Mouse (Mus musculus): ENCODE data around the gene Dstn.

Dstn gene

GRCm38 (mm10) chr2:143953944-143954343 is 38.8 kb downstream of the Dstn start:
- DNase-seq (ENCODE audit: low read depth, low spot score): no peak

GRCm38 (mm10) chr2:143955004-143955403 is 39.9 kb downstream of the Dstn start:
- DNase-seq (ENCODE audit: low read depth, low spot score): no peak

GRCm38 (mm10) chr2:143955746-143956145 is 40.6 kb downstream of the Dstn start:
- DNase-seq (ENCODE audit: low read depth, low spot score): no peak

- DNase-seq (ENCODE audit: low read depth, low spot score): no peak
Measured at GRCm38 (mm10) chr2:143962192-143962591, 47.1 kb downstream of the Dstn start.

- DNase-seq (ENCODE audit: low read depth, low spot score): peak; percentile 8
Measured at GRCm38 (mm10) chr2:143963318-143963717, 48.2 kb downstream of the Dstn start.

- no peak for DNase-seq (ENCODE audit: low read depth, low spot score)
Measured at GRCm38 (mm10) chr2:143969260-143969659, 54.1 kb downstream of the Dstn start.

- no peak for DNase-seq (ENCODE audit: low read depth, low spot score)
Measured at GRCm38 (mm10) chr2:143970841-143971240, 55.7 kb downstream of the Dstn start.

- DNase-seq (ENCODE audit: low read depth, low spot score): no peak
Measured at GRCm38 (mm10) chr2:143971887-143972286, 56.8 kb downstream of the Dstn start.

GRCm38 (mm10) chr2:143973161-143973560 is 58.0 kb downstream of the Dstn start:
- DNase-seq (ENCODE audit: low read depth, low spot score): no peak

- no peak for DNase-seq (ENCODE audit: low read depth, low spot score)
Measured at GRCm38 (mm10) chr2:143975146-143975649, 60.1 kb downstream of the Dstn start.

GRCm38 (mm10) chr2:143978444-143979147 is 63.5 kb downstream of the Dstn start:
- DNase-seq (ENCODE audit: low read depth, low spot score): no peak

- peak; percentile 72 for DNase-seq (ENCODE audit: low read depth, low spot score)
Measured at GRCm38 (mm10) chr2:143980781-143981398, 65.8 kb downstream of the Dstn start.

- no peak for DNase-seq (ENCODE audit: low read depth, low spot score)
Measured at GRCm38 (mm10) chr2:143982152-143982551, 67.0 kb downstream of the Dstn start.

GRCm38 (mm10) chr2:143982901-143983300 is 67.8 kb downstream of the Dstn start:
- no peak for DNase-seq (ENCODE audit: low read depth, low spot score)

- DNase-seq (ENCODE audit: low read depth, low spot score): no peak
Measured at GRCm38 (mm10) chr2:143983482-143983881, 68.4 kb downstream of the Dstn start.

- DNase-seq (ENCODE audit: low read depth, low spot score): no peak
Measured at GRCm38 (mm10) chr2:143987485-143987884, 72.4 kb downstream of the Dstn start.

GRCm38 (mm10) chr2:143988016-143988415 is 72.9 kb downstream of the Dstn start:
- no peak for DNase-seq (ENCODE audit: low read depth, low spot score)

- DNase-seq (ENCODE audit: low read depth, low spot score): no peak
Measured at GRCm38 (mm10) chr2:143990997-143991396, 75.9 kb downstream of the Dstn start.

- no peak for DNase-seq (ENCODE audit: low read depth, low spot score)
Measured at GRCm38 (mm10) chr2:143991964-143992672, 77.0 kb downstream of the Dstn start.
